Mouse (Mus musculus): ENCODE measurements around the gene Fbxl17. TPM values are rescaled to one million over a fixed set of nuclear protein-coding genes. Genes with fewer than 3 reads are reported as not detected.
A peak's percentile ranks its signal among the peaks of the same experiment; 100 is the strongest.

Fbxl17 gene
- total and polyA plus RNA-seq, 2 experiments from 2014 or later, result 10.7 to 32.0 TPM

GRCm38 (mm10) chr17:63437424-63437823 is 62.4 kb downstream of the Fbxl17 start:
- no peaks in the 10 kb centered on the region for H3K36me3 ChIP-seq (ENCODE audit: insufficient read depth)
- 92% methylated on average over 6 of the region's 6 CpGs for WGBS
- H3K9ac ChIP-seq, result no peak overlapping the region
- H3K4me3 ChIP-seq (ENCODE audit: low read depth, low read length), result no peak overlapping the region
- H3K27ac ChIP-seq (ENCODE audit: low read depth, low read length), result no peak overlapping the region
- ATAC-seq (no peak), DNase-seq (no peak)
- H3K4me1 ChIP-seq (ENCODE audit: insufficient read depth), result no peaks in the 10 kb centered on the region
- H3K4me2 ChIP-seq (ENCODE audit: low read depth), result no peak overlapping the region
- no peaks in the 10 kb centered on the region for H3K9me3 ChIP-seq (ENCODE audit: low read length)
- TF ChIP-seq CTCF (IDR thresholded peaks at IDR 0.05; ENCODE audit: low read depth), result no peak
- H3K27me3 ChIP-seq (ENCODE audit: insufficient read depth, low read length), result no peaks in the 10 kb centered on the region

DNA sequence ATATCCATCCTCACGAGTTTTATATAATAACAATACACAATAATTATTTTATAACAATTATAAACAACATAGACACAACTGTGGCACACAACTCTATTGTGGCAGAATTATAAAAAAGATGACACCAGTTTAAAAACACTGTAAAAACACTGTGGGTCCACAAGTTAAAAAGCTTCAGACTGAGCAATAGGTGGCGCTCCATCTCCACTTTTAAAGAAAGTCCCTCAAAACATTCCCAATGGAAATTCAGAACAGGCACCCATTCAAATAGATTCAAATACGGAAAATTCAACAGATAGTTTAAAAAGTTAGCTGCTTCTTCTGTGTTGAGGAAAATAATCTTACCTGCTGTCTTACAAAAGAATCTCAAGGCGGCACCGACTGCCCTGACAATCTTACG is 65.7 kb downstream of the Fbxl17 start:
- Histone ChIP-seq H3K36me3 (ENCODE audit: insufficient read depth) (no peaks in the 10 kb centered on the region), H3K4me3 (ENCODE audit: low read depth, low read length) (no peak overlapping the region), H3K9ac (no peak overlapping the region), H3K27me3 (ENCODE audit: insufficient read depth, low read length) (no peaks in the 10 kb centered on the region), H3K9me3 (ENCODE audit: low read length) (no peaks in the 10 kb centered on the region), H3K27ac (ENCODE audit: low read depth, low read length) (no peak overlapping the region), H3K4me1 (ENCODE audit: insufficient read depth) (no peaks in the 10 kb centered on the region), H3K4me2 (ENCODE audit: low read depth) (no peak overlapping the region)
- peak; percentile 67 for TF ChIP-seq CTCF (IDR thresholded peaks at IDR 0.05; ENCODE audit: low read depth)
- peak; percentile 75 for DNase-seq
- WGBS, result 46% methylated on average over 6 of the region's 6 CpGs
- ATAC-seq, result no peak

DNA sequence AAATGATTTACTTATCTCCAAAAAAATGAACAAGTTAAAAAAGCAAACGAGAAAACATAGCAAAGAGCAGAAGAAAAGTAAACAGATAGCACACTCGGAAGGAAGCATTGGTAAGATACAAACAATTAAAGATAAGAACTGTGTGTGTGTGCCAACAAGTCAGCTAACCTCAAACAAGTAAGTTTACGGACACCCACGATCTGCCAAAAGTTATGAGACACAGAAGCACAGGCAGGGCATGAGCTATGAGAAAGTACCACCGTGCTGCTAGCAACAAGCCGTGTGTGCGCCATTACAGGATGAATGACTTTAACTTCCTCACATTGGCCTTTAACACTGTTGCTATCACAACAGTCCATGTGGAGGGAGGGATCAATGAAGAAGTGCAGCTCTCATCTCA is 68.2 kb downstream of the Fbxl17 start:
- H3K27ac ChIP-seq (ENCODE audit: low read depth, low read length), result no peak overlapping the region
- DNase-seq (no peak), ATAC-seq (no peak)

DNA sequence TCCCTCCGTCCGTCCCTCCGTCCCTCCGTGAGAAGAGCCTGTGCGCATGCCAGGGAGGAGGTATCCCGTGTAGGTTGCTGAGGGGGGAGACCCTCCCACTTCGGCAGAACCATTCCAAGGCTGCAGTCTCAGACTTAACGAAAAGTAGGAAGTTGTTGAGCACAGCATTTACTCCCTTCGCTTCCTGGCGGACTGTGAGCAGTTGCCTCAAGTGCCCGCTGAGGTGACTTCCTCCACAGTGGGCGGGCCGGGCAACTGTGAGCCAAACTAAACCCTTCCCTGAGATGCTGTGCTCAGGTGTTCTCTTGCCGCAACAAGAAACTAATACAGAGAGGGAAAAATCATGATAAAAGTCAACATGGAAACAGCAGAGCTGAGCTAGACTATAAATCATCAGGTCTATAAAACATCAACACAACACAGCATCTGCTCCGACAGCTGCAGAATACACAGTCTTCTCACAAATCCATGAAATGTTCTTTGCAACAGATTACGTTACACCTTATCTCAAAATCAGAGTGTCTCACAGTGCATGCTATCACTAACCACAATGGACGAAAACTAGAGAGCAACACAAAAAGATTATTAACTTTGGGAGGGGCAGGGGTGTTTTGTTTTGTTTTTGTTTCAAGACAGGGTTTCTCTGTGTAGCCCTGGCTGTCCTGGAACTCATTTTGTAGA is 69.3 kb downstream of the Fbxl17 start:
- H3K4me3 ChIP-seq (ENCODE audit: low read depth, low read length), result no peak overlapping the region
- no peaks in the 10 kb centered on the region for H3K4me1 ChIP-seq (ENCODE audit: insufficient read depth)
- no peak for DNase-seq
- H3K4me2 ChIP-seq (ENCODE audit: low read depth), result peak overlapping the region; percentile 27; the same call in 1 of the 2 replicates
- no peak for ATAC-seq
- no peaks in the 10 kb centered on the region for H3K27me3 ChIP-seq (ENCODE audit: insufficient read depth, low read length)
- no peak for TF ChIP-seq CTCF (IDR thresholded peaks at IDR 0.05; ENCODE audit: low read depth)
- H3K9ac ChIP-seq, result no peak overlapping the region
- no peaks in the 10 kb centered on the region for H3K9me3 ChIP-seq (ENCODE audit: low read length)
- 70% methylated on average over 17 of the region's 17 CpGs for WGBS
- H3K36me3 ChIP-seq (ENCODE audit: insufficient read depth), result no peaks in the 10 kb centered on the region
- H3K27ac ChIP-seq (ENCODE audit: low read depth, low read length), result no peak overlapping the region

More for the DNA sequence above, 68.2 kb downstream of the Fbxl17 start:
- WGBS, result 85% methylated on average over 7 of the region's 7 CpGs
- no peak overlapping the region for H3K4me2 ChIP-seq (ENCODE audit: low read depth)
- TF ChIP-seq CTCF (IDR thresholded peaks at IDR 0.05; ENCODE audit: low read depth), result no peak
- H3K36me3 ChIP-seq (ENCODE audit: insufficient read depth), result no peaks in the 10 kb centered on the region
- no peak overlapping the region for H3K9ac ChIP-seq
- no peaks in the 10 kb centered on the region for H3K9me3 ChIP-seq (ENCODE audit: low read length)
- H3K4me1 ChIP-seq (ENCODE audit: insufficient read depth), result no peaks in the 10 kb centered on the region
- H3K4me3 ChIP-seq (ENCODE audit: low read depth, low read length), result no peak overlapping the region
- H3K27me3 ChIP-seq (ENCODE audit: insufficient read depth, low read length), result no peaks in the 10 kb centered on the region

DNA sequence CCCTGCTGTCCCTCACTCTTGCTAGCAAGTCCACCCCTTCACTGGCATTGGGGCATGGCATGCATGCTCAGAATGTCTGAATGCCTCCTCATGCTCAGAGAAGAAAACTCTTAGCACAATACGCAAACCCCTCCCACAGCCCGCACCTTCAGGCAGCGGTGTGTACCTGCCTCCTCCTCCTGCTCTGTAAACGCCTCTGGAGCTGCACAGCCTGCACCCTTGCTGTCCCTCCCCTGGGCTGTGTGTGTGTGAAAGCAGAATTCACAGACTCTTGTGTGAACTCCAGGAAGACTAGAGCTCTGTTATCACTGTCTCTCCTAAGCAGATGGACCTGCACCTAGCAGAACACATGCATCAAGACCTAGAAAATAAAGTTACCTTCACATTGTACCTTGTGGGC is 76.0 kb downstream of the Fbxl17 start:
- WGBS, result 77% methylated on average over 4 of the region's 4 CpGs
- TF ChIP-seq CTCF (IDR thresholded peaks at IDR 0.05; ENCODE audit: low read depth), result no peak
- no peak overlapping the region for H3K9ac ChIP-seq
- H3K4me1 ChIP-seq (ENCODE audit: insufficient read depth), result no peaks in the 10 kb centered on the region
- H3K27me3 ChIP-seq (ENCODE audit: insufficient read depth, low read length), result no peaks in the 10 kb centered on the region
- no peak for ATAC-seq
- H3K27ac ChIP-seq (ENCODE audit: low read depth, low read length), result no peak overlapping the region
- no peak overlapping the region for H3K4me2 ChIP-seq (ENCODE audit: low read depth)
- H3K36me3 ChIP-seq (ENCODE audit: insufficient read depth), result no peaks in the 10 kb centered on the region
- no peaks in the 10 kb centered on the region for H3K9me3 ChIP-seq (ENCODE audit: low read length)
- no peak overlapping the region for H3K4me3 ChIP-seq (ENCODE audit: low read depth, low read length)
- DNase-seq, result no peak

DNA sequence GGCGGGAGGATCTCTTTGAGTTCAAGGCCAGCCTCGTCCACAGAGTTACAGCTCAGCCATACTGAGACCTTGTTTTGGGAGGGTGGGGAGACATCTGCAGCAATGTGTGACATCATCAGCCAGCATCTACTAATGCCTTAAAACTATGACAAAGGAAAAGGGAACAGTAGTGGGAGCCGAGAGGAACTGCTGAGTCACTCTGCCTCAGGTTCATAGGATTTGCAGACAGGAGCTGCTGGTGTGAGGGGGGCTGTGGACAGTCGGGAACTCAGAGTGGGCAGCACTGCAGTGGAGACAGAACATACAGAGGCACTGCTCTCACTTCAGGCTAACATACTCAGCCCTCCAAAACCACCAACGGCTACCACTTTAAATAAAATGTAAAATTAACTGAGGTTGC is 77.1 kb downstream of the Fbxl17 start:
- H3K36me3 ChIP-seq (ENCODE audit: insufficient read depth), result no peaks in the 10 kb centered on the region
- DNase-seq, result no peak

GRCm38 (mm10) chr17:63421864-63422263 is 78.0 kb downstream of the Fbxl17 start:
- Histone ChIP-seq H3K4me1 (ENCODE audit: insufficient read depth) (no peaks in the 10 kb centered on the region), H3K4me2 (ENCODE audit: low read depth) (no peak overlapping the region), H3K36me3 (ENCODE audit: insufficient read depth) (no peaks in the 10 kb centered on the region), H3K27me3 (ENCODE audit: insufficient read depth, low read length) (no peaks in the 10 kb centered on the region), H3K4me3 (ENCODE audit: low read depth, low read length) (no peak overlapping the region), H3K9me3 (ENCODE audit: low read length) (no peaks in the 10 kb centered on the region), H3K27ac (ENCODE audit: low read depth, low read length) (no peak overlapping the region), H3K9ac (no peak overlapping the region)
- WGBS, result 65% methylated on average over 2 of the region's 2 CpGs
- no peak for TF ChIP-seq CTCF (IDR thresholded peaks at IDR 0.05; ENCODE audit: low read depth)
- ATAC-seq (no peak), DNase-seq (no peak)

More for the DNA sequence above, 77.1 kb downstream of the Fbxl17 start:
- no peak for TF ChIP-seq CTCF (IDR thresholded peaks at IDR 0.05; ENCODE audit: low read depth)
- Histone ChIP-seq H3K9me3 (ENCODE audit: low read length) (no peaks in the 10 kb centered on the region), H3K4me3 (ENCODE audit: low read depth, low read length) (no peak overlapping the region), H3K27me3 (ENCODE audit: insufficient read depth, low read length) (no peaks in the 10 kb centered on the region), H3K4me1 (ENCODE audit: insufficient read depth) (no peaks in the 10 kb centered on the region), H3K27ac (ENCODE audit: low read depth, low read length) (no peak overlapping the region), H3K9ac (no peak overlapping the region), H3K4me2 (ENCODE audit: low read depth) (no peak overlapping the region)
- 94% methylated on average over 5 of the region's 5 CpGs for WGBS
- no peak for ATAC-seq

All from forebrain, postnatal 0 days (tissue).